Mouse (Mus musculus): ENCODE results near the gene Dlg2. TPM values are rescaled to one million over a fixed set of nuclear protein-coding genes. Genes with fewer than 3 reads are reported as not detected.

The Dlg2 gene
- total RNA-seq, 2 experiments from 2014 or later: 0.33 to 2.1 TPM

DNA sequence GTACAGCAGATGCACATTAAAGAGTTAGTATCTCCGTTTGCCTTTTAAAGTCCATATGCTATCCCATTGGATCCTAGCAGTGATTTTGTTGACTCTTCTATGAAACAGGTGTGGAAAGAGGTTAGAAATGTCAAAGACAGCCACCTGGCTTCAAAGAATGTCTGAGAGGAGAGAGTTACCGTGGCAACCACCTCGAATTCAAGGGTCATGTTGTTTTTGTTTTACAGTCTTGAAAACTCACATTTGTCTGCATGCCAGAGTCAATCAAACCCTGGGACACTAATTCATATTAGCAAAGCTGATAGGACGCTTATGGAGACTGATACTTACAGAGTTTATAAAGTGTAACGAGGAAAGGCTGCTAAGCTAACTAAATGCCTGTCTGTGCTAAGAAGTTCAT, 1019.1 kb downstream of the Dlg2 start:
- no peak for ATAC-seq (replicated peaks; ENCODE audit: low FRiP score, low TSS enrichment, poor library complexity, severe bottlenecking)

DNA sequence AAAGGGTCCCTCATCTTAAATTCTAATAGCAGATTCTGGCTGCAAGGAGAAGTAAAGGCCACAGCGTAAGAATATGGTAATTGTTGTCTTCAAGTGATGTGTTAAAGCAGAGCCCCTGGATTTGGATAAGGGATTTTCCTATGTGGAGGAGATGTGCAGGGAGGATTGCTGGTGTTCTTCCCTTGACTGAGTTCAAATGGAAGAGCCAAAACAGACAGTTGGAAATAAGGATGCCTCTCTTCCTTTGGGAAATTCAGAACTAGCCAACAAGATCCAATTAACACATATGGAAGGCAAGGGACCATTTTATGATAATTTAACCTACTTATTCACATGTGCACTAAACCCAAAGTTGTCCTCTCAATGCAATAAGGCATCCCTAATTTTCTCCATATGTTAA, 1034.6 kb downstream of the Dlg2 start:
- no peak for ATAC-seq (replicated peaks; ENCODE audit: low FRiP score, low TSS enrichment, poor library complexity, severe bottlenecking)

DNA sequence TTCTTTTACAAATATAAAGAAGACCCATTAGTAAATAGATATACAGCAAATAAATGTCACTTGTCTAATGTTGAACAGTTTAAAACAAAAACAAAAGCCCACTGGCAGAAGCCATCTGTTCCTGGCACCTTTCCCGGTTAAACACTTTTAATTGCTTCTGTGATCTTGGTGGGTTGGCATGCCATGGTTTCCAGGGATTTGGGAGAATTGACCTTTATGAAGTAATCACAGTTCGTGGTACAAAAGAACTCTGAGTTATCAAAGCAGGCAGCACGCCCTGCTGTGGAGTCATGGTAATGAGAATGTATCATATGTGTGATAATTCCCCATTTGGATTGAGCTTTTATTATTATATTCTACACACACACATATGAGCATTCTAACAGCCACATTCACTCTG, 1038.0 kb downstream of the Dlg2 start:
- no peak for ATAC-seq (replicated peaks; ENCODE audit: low FRiP score, low TSS enrichment, poor library complexity, severe bottlenecking)

DNA sequence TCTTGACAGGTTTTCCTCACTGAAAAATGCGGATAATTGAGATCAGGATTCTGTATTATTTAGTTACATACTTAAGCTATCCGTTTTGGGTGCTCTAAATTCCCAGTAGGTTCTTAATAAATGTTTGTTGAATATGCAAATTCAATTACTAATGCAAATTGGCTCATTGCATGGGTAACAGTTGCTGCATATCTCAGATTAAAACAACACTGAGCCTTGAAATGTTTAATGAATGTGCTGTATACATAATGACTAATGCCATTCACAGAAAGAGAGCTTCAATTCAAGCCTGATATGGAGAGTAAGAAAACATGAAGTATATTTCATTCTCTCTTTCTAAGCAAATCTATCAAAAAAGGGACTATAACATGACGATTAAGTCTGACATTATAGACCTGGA, 1039.8 kb downstream of the Dlg2 start:
- ATAC-seq (replicated peaks; ENCODE audit: low FRiP score, low TSS enrichment, poor library complexity, severe bottlenecking): no peak

DNA sequence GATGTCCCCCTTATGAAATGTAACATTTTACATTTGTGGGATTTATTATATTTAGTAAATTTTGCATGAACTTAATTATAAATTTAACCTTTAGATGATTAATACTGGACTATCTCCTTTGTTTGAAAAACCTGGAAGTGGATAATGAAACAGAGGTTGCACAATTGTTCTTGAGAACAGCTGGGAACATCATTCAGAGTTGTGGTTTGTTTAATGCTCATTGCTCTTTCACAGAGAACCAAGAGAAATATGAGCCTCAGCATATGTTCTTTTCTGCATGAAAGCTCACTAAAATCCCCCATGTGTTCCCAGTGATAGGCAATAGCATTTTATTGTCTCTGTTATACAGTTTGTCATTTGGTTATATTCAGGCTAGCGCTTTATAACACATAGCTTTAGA, 1049.4 kb downstream of the Dlg2 start:
- ATAC-seq (replicated peaks; ENCODE audit: low FRiP score, low TSS enrichment, poor library complexity, severe bottlenecking): no peak

DNA sequence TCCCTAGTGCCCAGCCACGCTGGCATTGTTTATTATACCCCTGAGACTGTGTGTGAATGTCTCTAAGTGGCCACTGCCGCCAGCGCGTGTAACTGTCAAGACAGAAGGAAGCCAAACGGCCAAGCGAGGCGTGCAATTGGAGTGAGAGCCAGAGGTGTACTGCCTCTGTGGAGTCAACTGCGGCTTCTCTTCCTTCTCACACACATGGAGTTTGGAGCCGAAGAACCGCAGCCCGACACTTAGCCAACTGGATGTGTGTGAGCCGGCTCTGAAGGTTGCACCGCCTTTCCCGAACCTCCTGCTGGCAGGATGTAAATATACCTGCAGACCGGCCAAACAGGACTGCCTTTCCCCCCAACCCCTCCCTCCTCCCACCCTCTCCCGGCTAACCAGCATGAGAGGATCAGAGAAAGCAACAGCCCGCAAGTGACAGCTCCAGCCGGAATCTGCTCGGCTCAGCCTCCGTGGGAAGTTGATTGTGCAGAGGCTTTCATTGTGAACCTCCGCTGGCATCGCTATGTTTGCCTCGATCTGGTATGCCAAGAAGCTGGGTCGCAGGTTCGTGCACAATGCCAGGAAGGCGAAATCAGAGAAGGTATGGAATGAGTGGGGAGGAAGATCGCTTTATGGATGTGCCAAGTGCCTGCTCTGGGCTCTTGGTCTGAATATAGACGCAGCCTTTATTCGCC, 1066.3 kb downstream of the Dlg2 start:
- ATAC-seq (replicated peaks; ENCODE audit: low FRiP score, low TSS enrichment, poor library complexity, severe bottlenecking): peak; percentile 30; the same call in 1 of the 2 replicates

DNA sequence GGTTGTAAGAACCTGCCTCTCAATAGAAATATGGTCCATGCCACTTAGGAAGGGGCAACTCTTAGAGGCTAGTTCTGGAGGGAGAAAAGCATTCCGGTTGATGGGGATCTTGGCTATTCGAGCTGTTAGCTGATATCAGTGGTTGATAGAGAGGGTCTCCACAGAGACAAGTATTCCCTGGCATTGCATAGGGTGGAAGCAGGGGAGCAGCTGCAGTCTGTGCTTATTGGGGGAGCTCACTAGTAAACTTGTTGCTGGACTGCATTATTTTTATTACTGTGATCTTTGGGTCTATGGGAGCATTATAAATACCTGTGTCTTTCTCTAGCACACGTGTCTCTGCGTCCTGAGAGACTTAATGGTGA, 1066.8 kb downstream of the Dlg2 start:
- ATAC-seq (replicated peaks; ENCODE audit: low FRiP score, low TSS enrichment, poor library complexity, severe bottlenecking): no peak

DNA sequence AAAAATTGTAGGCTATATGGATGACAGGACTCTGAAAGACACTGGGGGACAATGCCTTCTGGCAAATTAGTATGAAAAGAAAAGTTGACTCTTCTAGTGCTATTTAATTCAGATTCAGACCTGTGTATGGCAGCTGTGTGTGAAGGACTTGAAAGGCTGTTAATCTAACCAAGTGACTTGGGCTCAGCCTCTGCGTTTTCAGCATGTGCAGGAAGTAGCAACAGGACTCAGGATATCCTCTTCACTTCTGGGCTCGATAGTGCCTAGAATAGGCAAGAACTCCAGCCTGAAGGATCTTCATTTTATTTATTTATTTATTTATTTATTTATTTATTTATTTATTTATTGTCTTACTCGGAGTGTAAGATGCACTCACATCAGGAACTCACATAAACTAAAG, 1068.1 kb downstream of the Dlg2 start:
- no peak for ATAC-seq (replicated peaks; ENCODE audit: low FRiP score, low TSS enrichment, poor library complexity, severe bottlenecking)

DNA sequence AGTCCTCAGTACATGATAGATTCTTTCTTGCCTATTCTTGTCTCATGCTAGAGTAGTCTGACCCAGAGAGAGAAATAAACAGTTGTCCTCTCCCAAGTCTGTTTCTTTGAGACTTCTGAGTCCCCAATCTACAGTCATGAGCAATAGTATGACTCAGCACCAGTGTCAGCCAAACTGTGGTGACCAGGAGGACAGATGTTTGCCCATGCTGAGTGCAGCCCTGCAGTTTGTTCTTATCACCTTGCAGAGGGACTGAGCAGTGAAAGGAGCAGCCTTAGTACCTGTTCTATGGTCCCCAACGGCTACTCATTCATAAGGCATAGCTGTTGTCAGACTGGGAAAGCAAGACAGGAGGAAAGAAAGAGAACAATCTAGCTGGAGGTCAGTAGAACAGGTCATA, 1072.3 kb downstream of the Dlg2 start:
- peak; percentile 57 for ATAC-seq (replicated peaks; ENCODE audit: low FRiP score, low TSS enrichment, poor library complexity, severe bottlenecking)

DNA sequence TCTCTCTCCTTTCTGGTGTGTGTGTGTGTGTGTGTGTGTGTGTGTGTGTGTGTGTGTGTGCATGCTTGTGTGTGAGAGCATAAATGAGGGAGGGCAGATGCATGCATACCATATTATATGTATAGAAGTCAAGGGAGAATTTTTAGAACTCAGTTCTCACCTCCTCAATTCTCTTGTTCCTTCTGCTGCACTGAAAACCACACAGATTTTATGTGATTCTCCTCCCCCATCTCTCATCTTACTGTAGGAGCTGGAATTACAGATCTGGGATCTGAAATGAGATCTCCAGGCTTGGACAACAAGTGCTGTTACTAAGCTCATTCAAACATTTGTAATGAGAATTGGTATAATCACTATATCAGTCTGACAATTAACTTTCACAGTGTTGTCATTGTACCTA, 1081.1 kb downstream of the Dlg2 start:
- no peak for ATAC-seq (replicated peaks; ENCODE audit: low FRiP score, low TSS enrichment, poor library complexity, severe bottlenecking)

DNA sequence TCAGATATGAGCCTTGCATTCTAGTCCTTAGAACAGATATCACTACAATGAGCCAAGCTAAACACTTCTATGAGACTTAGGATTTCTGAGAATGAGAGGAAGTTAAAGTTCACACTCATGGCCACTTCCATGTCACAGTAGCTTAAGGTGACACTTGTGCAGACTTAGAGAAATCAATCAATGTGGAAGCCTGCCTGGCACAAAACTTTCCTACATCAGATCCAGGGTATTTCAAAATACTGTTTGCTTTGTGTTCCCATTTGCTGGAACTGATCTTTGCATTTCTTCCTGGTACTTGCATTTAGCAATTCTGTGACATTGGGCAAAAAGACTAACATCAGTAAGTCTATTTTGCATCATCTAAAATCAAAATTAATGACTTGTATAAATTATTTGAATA, 1091.0 kb downstream of the Dlg2 start:
- no peak for ATAC-seq (replicated peaks; ENCODE audit: low FRiP score, low TSS enrichment, poor library complexity, severe bottlenecking)

DNA sequence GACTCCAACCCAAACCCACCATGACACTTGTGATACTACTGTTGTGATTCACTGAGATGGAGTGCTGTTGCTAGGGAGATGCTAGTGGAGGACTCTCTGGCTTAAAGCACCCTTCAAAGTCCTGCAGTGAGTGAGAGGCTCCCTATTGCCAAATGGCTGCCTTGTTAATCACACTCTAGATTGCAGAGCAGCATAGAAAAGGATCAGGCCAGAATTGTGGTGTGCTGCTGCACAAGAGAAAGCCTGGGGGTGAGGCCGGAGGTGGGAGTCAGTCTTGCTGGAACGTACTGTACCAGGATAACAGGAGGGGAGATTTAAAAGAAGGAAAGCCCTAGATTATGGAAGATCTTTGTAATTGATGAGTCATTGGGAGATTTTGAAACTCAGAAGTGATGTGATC, 1094.5 kb downstream of the Dlg2 start:
- no peak for ATAC-seq (replicated peaks; ENCODE audit: low FRiP score, low TSS enrichment, poor library complexity, severe bottlenecking)

DNA sequence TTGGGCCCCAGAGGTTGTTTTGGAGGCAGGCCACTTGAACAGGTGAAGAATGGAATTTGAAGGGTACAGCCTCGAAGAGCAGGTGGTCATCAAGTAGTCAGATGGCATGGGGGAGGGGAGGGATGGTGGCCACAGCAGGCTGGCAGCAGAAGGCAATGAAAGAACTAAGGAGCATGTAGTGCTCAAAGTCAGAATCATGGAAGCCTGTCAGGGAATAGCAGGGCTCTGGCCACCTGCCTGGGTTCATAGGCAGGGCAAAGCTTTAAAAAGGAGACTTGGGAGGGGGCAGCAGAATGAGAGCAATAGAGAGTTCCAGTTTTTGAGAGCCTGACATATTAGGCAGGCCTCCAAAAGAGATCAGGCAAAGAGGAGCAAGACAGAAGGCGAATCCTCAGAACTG, 1096.2 kb downstream of the Dlg2 start:
- ATAC-seq (replicated peaks; ENCODE audit: low FRiP score, low TSS enrichment, poor library complexity, severe bottlenecking): no peak

DNA sequence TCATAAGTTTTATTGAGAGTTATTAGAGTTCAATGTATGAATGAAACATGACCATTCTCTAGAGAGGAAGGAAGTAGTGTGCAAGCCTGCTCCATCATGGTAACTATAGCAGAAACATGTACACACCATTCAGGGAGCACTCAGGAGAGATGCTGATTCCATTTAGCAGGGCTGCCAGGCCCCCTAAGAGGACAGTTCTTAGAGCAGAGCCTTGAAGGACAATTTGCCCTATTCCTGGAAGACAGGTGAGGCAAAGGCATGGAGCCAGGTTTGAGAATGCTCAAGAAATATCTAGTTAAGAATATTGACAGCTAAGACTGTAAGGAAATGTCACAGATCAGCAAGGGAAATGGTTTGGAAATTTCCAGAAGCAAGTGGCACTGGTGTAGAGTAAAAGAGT, 1096.8 kb downstream of the Dlg2 start:
- no peak for ATAC-seq (replicated peaks; ENCODE audit: low FRiP score, low TSS enrichment, poor library complexity, severe bottlenecking)

DNA sequence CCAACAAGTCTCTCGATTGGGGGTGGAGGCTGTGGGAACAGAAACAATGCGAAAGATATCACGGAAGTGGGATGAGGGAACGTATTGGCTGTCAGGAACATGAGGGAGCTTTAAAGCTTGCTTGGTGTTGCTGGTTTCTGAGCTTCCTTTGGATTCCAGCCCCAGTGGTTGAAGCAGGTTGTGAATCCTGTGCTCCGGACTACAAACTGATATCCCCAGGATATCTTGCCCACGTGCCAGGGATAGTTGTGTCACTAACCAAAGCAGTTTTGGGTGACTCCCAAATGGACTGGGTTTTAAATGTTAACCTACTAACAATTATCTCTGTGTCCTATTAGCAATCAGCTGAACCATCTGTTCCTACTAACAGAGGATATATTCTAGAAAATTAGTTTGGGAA, 1099.7 kb downstream of the Dlg2 start:
- ATAC-seq (replicated peaks; ENCODE audit: low FRiP score, low TSS enrichment, poor library complexity, severe bottlenecking): no peak

DNA sequence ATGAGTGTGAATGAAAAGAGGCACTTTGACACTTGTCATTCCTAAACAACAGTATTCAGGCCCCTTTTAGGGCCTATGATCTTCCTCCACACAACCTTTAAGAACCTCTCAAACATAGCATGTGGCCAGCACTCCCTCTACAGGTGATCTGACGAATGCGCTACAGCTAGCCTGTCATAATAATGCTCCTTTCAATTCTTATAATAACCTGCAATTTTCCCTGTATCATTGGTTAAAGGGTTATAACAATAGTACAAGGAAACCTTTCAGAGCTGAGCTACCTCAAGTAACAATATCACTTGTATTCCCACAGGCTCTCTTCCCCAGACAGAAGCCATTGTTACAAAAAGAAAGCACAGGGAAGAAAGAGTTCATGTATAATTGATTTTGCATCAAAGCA, 1105.7 kb downstream of the Dlg2 start:
- peak; percentile 61; the same call in 1 of the 2 replicates for ATAC-seq (replicated peaks; ENCODE audit: low FRiP score, low TSS enrichment, poor library complexity, severe bottlenecking)

DNA sequence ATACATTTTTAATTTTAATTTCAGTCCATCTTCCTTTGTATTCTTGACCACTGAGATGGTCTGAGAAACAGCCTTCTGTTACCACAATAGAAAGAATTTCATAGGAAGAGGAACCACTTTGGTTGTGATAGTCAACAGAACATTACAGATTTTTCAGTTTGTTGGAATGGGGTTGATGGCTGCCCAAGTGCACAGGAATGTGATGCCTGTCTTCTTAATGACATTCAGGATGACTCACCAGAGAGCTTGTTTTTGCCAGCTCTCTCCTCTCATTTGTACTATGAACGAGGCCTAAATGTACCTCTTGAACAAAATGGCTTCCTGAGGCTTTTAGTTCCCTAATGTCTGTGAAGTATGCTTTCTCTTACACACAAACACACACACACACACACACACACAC, 1107.1 kb downstream of the Dlg2 start:
- ATAC-seq (replicated peaks; ENCODE audit: low FRiP score, low TSS enrichment, poor library complexity, severe bottlenecking): no peak

DNA sequence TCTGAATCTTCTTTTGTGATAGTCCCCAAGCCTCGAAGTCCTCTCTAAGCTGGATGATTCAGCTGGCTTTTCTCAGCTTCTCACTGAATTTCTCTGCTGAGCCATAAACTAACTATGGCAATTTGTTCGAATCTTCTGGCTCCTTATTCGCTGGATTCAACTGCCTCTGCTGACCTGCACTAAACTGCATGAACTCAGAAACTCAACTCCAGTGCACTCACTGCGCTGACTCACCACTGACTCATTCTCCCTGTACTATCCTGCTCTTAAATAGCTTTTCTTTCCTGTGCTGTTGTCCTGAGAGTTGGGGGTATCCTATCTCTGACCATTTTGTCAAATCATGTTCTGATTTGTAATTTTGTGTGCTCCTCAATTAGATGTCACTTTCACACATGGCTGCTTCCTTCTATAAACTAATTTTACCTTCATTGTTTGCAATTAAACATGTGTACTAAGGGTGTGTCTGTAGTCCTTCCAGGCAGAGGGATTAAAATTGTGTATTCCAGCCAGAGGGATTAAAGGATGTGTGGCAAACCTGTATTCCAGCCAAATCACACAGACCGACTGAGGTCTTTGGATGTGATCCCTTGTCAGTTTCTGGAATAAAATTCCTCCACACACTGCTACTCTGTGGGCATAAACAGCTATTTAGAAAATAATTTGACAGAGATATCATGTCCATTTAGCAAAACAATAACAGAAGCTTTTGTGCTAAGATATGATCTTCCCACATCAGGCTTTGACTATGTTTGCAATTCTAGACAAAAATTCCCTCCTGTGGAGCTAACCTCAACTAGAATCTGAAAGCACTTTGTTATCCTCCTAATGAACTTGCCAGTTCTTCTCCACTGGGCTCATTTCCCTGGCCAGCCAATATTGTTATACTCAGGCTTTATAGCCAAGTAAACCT, 1115.0 kb downstream of the Dlg2 start:
- no peak for ATAC-seq (replicated peaks; ENCODE audit: low FRiP score, low TSS enrichment, poor library complexity, severe bottlenecking)

DNA sequence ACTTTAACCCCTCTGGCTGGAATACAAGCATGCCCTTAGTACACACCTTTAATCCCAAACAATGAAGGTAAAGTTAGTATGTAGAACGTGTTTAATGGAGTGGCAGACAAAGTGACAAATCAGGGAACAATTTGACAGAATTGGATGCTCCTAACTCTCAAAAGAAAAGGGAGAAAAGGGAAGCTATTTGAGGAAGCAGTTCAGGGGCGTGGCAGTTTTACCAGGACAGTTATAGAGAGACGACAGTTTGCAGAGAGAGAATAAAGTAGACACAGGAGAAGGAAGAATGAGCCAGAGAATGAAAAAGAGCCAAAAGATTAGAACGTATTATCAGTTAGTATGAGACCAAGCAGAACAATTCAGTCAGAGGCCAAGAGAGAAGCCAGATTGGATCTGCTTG, 1122.1 kb downstream of the Dlg2 start:
- no peak for ATAC-seq (replicated peaks; ENCODE audit: low FRiP score, low TSS enrichment, poor library complexity, severe bottlenecking)

DNA sequence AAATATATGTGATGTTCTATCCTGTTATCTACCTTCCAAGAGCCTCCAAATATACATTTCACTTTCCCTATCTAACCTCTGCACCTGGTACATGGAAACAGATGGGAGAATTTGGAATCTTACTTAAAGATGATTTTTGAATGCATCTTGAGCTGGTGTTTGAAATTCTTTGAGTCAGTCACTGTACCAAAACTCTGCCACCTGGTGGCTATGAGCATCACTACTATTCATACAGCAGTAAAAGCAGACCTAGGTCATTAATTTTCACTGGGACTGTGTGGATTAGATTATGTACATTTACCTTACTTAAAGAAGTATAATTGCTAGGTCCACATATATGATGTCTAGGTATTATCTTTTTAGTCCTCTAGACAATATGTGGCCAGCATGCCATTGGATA, 1124.8 kb downstream of the Dlg2 start:
- no peak for ATAC-seq (replicated peaks; ENCODE audit: low FRiP score, low TSS enrichment, poor library complexity, severe bottlenecking)

DNA sequence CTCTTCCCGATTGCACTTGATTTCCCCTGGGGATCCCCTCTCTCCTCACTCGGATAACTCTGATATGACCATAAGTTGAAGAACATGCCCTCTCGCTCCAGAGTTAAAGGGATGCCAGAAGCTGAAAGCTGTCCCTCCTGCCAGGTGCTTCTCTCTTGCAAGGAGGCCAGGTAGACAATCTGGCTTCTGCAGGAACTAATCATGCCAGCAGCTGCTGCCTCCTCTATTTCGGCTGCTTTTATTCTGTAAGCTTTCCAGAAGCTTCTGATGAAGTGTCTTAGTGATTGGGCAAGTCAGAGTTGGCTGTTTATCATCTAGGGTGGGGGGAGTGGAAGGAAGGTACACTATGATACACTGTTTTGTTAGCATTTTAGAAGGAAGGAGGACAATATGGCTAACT, 1127.1 kb downstream of the Dlg2 start:
- ATAC-seq (replicated peaks; ENCODE audit: low FRiP score, low TSS enrichment, poor library complexity, severe bottlenecking): no peak
